Mouse (Mus musculus) embryonic fibroblast, embryonic 13.5 days (primary cell): ENCODE measurements around the gene Hdac8.

ENCODE experiments used
- CTCF ChIP-seq: IDR thresholded peaks from 2 replicates; pipeline ENCODE4 v1.5.1; 2011; ENCODE audit warnings: mild to moderate bottlenecking, control low read depth, low read length, moderate library complexity, borderline replicate concordance; ENCODE audit not compliant: insufficient read depth
- POLR2A ChIP-seq: IDR thresholded peaks from 2 replicates; pipeline ENCODE4 v1.6.1; 2011; ENCODE audit warnings: low read depth, mild to moderate bottlenecking, control low read depth, low read length, moderate library complexity

DNA sequence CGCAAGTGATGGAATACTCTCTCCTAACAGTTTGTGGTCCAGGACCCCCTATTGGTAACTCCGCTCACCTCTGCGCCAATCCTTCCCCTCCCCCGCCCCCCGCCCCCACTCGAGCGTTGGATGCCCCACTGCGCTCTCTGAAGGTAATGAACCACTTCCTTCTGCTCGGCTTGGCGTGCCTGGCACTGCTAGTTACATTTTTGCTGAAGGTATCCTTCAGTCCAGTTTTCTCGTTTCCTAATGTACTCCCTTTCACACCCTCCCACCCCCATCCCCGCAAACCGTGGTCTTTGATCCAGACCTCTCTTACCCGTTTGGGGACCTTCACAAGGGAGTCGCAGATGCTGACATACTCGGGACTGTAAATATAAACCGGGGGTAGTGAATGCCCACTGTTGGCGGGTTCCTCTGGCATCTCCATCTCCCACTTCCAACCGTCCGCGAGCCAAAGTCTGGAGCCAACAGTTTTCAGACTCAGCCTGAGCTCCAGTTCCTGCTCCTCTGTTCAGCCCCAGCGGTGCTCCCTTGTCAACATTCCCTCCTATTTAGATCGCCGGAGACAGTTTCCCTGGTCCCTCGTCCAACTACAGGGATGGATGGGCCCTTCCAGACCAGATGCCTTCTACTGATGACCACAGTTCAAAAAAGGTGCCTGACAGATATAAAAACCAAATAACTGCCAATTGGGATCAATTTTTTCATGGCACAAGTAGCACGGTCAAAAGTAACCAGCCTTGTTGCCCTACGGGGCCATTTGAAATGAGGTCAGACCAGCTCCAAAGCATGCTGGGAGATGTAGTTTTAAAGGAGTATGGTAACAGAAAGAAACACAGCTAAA, at the start of gene Hdac8:
- TF ChIP-seq CTCF (no peak), POLR2A (peak; percentile 36)
